Mouse (Mus musculus): Measurements from ENCODE around the gene Cnksr3. TPM values are rescaled to one million over a fixed set of nuclear protein-coding genes. Genes with fewer than 3 reads are reported as not detected.
A peak's percentile ranks its signal among the peaks of the same experiment; 100 is the strongest.

Gene Cnksr3
- polyA plus RNA-seq, 1 experiment from 2014 or later = 3.1 TPM

DNA sequence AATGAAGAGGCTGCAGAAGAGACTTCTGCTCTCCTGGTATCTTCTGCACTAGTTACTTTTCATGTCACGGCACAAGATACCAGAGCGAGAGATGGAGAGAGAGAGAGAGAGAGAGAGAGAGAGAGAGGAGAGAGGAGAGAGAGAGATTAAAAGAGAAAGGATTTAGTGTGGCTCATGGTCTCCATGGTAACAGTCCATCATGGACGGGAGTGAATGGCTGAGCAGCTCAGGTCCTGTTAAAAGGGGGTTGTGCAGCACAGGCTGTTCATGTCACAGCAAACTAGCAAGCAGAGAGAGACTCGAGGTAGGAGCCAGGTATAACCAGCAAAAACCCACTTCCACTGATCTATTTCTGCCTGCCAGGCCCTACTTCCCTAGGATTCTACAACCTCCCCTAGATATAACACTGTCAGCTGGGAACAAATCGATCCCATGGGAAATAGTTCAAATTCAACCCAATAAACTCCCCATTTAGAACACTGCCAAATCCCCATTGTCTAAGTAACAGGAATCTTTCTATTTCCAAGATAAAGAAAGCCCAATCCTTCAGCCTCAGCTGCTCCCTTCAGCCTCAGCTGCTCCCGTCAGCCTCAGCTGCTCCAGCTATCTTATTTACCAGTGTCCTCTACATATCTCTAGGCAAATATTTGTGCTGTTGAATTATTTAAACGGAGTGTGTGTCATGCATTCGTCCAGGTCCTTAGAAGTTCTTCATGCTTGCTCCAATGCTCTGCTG, 141.8 kb downstream of the Cnksr3 start:
- no peaks in the 10 kb centered on the region for H3K27me3 ChIP-seq
- peak; percentile 93 for ATAC-seq
- H3K27ac ChIP-seq = no peak overlapping the region
- no peaks in the 10 kb centered on the region for H3K9me3 ChIP-seq
- no peak overlapping the region for H3K4me2 ChIP-seq (replicated peaks)
- no peaks in the 10 kb centered on the region for H3K36me3 ChIP-seq
- no peaks in the 10 kb centered on the region for H3K4me1 ChIP-seq (replicated peaks)
- 39% methylated on average over 8 of the region's 8 CpGs for WGBS
- H3K9ac ChIP-seq (replicated peaks) = no peak overlapping the region
- no peak overlapping the region for H3K4me3 ChIP-seq (replicated peaks)

DNA sequence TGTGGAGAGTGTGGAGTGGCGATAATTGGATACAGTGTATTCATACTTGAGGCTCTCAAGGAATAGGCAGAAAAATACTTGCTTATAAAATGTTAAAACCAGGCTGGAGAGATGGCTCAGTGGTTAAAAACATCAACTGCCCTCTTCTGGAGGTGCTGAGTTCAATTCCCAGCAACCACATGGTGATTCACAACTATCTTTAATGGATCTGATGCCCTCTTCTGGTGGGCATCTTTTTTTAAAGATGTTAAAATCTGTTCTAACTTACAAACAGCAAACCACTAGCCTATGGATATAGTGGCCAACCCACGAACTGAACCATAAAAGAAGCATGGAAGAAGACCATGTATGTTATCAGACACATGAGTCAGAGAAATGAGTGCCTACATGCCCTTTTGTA, 142.9 kb downstream of the Cnksr3 start:
- H3K9ac ChIP-seq (replicated peaks) = no peak overlapping the region
- H3K36me3 ChIP-seq = no peaks in the 10 kb centered on the region
- no peaks in the 10 kb centered on the region for H3K27me3 ChIP-seq
- H3K9me3 ChIP-seq = no peaks in the 10 kb centered on the region
- no peak overlapping the region for H3K4me3 ChIP-seq (replicated peaks)
- 91% methylated on average over 2 of the region's 2 CpGs for WGBS
- no peak overlapping the region for H3K4me2 ChIP-seq (replicated peaks)
- H3K4me1 ChIP-seq (replicated peaks) = no peaks in the 10 kb centered on the region
- no peak overlapping the region for H3K27ac ChIP-seq
- no peak for ATAC-seq

Other genes with a start within 250 kb of the Cnksr3 start
- gene Ipcef1, start 159.8 kb downstream of the Cnksr3 start, polyA plus RNA-seq (2015; fragmentation: Nextera tagmentation; extraction: Ambion mirVana) = 0.70 and 0.94 TPM in 2 replicates

Data from midbrain, embryonic 13.5 days (tissue).